Mouse (Mus musculus): ENCODE results near the gene 4930544G11Rik.

GRCm38 (mm10) chr6:65998343-65998742 lies 45.9 kb downstream of the 4930544G11Rik start:
- TF ChIP-seq CTCF (IDR thresholded peaks at IDR 0.05; ENCODE audit: extremely low read depth, insufficient read depth, insufficient read length, insufficient replicate concordance) (no peak), POLR2A (IDR thresholded peaks at IDR 0.05; ENCODE audit: low read depth, low read length) (no peak)
